Comparison of ENCODE assay signal across 11 mouse cellular contexts in genomic region chr13:52476222-52476621, GRCm38 (mm10). TPM values are rescaled to one million over a fixed set of nuclear protein-coding genes. Genes with fewer than 3 reads are reported as not detected.
DNase-seq lines count a peak whose midpoint lies in the region; ATAC-seq lines count a peak whose summit lies in the region.
"Had no signal": no experiment of that assay in that cellular context is flagged by ENCODE, and none has a peak within 500 bp of the region (broad histone marks: within the 10 kb centered on the region; RNA-seq: fewer than 3 reads in every experiment).

No protein-coding gene starts in this region.

- H3K4me2 ChIP-seq in liver, embryonic 11.5 days, result no peak overlapping the region
- H3K4me2 ChIP-seq: midbrain, embryonic 13.5 days had no signal

- DNase-seq in adrenal gland, postnatal 14 days, result peak; percentile 21
- no peak for DNase-seq in adrenal gland, postnatal 4 days (ENCODE audit: low spot score in 2 of 2)
- DNase-seq in liver, result peak; percentile 9
- DNase-seq in liver, embryonic 11.5 days (ENCODE audit: low spot score), result no peak
- DNase-seq in ZHBTc4 (ENCODE audit: low read depth, low spot score), result peak; percentile 57
- DNase-seq in spleen, adult 12 weeks (ENCODE audit: low spot score), result no peak
- no peak for DNase-seq in gastrocnemius, adult 18-20 months (ENCODE audit: low spot score)
- DNase-seq: adrenal gland, postnatal 36 days; layer of hippocampus, adult 9-11 months had no signal

- WGBS in liver, embryonic 11.5 days, result 54% methylated on average over 3 of the region's 3 CpGs

- no peaks in the 10 kb centered on the region for H3K4me1 ChIP-seq in liver, embryonic 11.5 days (replicated peaks; ENCODE audit: control insufficient read depth, insufficient read depth, low read length)

- H3K9ac ChIP-seq in liver, embryonic 11.5 days (ENCODE audit: low read depth, low read length), result no peak overlapping the region
- H3K9ac ChIP-seq: midbrain, embryonic 13.5 days had no signal

- H3K36me3 ChIP-seq in liver, embryonic 11.5 days (ENCODE audit: control insufficient read depth, insufficient read depth, low read length), result no peaks in the 10 kb centered on the region
- H3K36me3 ChIP-seq: midbrain, embryonic 13.5 days had no signal

- H3K27ac ChIP-seq in liver, embryonic 11.5 days (ENCODE audit: low read depth, low read length), result no peak overlapping the region
- H3K27ac ChIP-seq: midbrain, embryonic 13.5 days had no signal

- no peaks in the 10 kb centered on the region for H3K27me3 ChIP-seq in liver, embryonic 11.5 days (replicated peaks; ENCODE audit: control insufficient read depth, insufficient read depth, low read length)

- H3K9me3 ChIP-seq in liver, embryonic 11.5 days (ENCODE audit: control insufficient read depth, low read length), result no peaks in the 10 kb centered on the region
- H3K9me3 ChIP-seq: midbrain, embryonic 13.5 days had no signal

- H3K4me3 ChIP-seq in liver, embryonic 11.5 days (ENCODE audit: low read depth, low read length), result no peak overlapping the region
- H3K4me3 ChIP-seq: midbrain, embryonic 13.5 days had no signal

- ATAC-seq in liver, embryonic 11.5 days (replicated peaks; ENCODE audit: low FRiP score), result no peak
- peak; percentile 71; the same call in 1 of the 2 replicates for ATAC-seq in megakaryocyte progenitor cell, adult 5-6 weeks (replicated peaks; ENCODE audit: poor library complexity)
- ATAC-seq: midbrain, embryonic 13.5 days had no signal

RNA-seq across cellular contexts. Expression of gene Diras2, which starts 54.9 kb away (rescaled TPM):
- 5.7 and 6.1 TPM in 2 replicates for total RNA-seq in adrenal gland, postnatal 14 days (2021)
- total RNA-seq in adrenal gland, postnatal 4 days (2021), result 1 to 10 TPM; 8.5 to 9.8 TPM
- polyA plus RNA-seq in liver, embryonic 11.5 days (2014; fragmentation: Nextera tagmentation; extraction: Ambion mirVana), result 0.05 and 0.10 TPM in 2 replicates
- total RNA-seq in megakaryocyte progenitor cell, adult 5-6 weeks (2015), result 1.5 and 2.4 TPM in 2 replicates
- 1.00 and 1.8 TPM in 2 replicates for total RNA-seq in megakaryocyte progenitor cell, adult 5-6 weeks (2017)
- total RNA-seq in gastrocnemius, adult 18-20 months (2021), result under 1 TPM; 0.07 to 0.14 TPM

Comparison
In these comparisons a context has a peak if more than half of its experiments do, and no peak if none do; other contexts are left out.
1. DNase-seq: peak in adrenal gland, postnatal 14 days (single experiment), liver (single experiment) and ZHBTc4 (single experiment); none in adrenal gland, postnatal 4 days (0 of 2), liver, embryonic 11.5 days (single experiment), spleen, adult 12 weeks (single experiment) and gastrocnemius, adult 18-20 months (single experiment).